Mouse (Mus musculus): ENCODE data around the gene Rps19bp1.

Gene Rps19bp1

DNA sequence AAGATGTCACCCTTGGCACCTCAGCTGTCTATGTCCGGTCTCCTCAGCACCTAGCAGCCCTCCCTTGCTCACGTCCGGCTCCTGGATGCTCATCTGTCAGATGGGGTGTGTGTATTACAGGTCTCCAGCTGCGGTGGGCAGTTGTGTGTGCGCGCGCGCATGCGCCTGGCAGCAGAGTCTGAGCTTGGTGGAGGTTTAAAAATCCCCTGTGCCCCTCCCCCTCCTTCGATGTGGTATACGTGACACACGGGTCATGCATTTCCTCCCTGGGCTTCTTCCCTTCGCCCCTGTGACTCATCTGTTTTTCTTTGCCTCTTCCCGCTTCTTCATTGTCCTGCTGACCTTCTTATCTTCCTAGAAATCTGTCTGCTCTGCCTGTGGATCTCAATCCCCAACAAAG, 44.9 kb downstream of the Rps19bp1 start:
- DNase-seq = peak in 1 of 2 experiments; percentile 27

DNA sequence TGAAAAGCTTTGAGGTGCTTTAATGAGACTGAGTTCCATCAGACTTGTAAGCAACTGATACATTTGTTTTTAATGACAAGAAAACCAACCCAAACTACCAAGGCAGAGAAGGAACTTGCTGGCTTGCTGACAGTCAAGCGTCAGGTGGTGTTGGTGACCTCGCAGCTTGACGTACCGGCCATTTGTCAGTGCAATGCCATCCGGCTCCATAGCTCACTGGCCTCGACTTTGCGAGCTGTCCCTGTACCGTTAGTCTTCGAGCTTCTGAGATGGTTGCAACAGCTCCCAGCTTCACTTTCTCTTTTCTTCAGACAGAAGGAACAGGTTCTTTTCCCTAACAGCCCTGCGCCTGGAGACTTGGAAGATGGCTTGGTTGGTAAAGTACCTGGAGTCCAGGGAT, 46.6 kb downstream of the Rps19bp1 start:
- DNase-seq = no peak

DNA sequence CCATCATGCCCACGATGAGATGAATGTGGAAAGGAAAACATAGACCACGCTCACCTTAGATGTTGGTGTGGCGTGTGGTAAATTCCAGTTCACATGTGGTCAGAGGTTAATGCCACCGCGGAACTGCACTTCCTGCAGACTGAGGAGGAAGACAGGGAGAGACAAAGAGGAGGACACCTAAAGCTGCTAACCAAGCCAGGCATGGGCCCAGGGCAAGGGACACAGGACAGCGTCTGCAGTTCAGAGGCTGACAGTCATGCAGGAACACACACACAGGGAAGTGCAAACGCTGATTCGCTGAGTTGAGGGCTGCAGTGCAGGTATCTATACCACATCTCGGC, 47.7 kb downstream of the Rps19bp1 start:
- no peak for DNase-seq

DNA sequence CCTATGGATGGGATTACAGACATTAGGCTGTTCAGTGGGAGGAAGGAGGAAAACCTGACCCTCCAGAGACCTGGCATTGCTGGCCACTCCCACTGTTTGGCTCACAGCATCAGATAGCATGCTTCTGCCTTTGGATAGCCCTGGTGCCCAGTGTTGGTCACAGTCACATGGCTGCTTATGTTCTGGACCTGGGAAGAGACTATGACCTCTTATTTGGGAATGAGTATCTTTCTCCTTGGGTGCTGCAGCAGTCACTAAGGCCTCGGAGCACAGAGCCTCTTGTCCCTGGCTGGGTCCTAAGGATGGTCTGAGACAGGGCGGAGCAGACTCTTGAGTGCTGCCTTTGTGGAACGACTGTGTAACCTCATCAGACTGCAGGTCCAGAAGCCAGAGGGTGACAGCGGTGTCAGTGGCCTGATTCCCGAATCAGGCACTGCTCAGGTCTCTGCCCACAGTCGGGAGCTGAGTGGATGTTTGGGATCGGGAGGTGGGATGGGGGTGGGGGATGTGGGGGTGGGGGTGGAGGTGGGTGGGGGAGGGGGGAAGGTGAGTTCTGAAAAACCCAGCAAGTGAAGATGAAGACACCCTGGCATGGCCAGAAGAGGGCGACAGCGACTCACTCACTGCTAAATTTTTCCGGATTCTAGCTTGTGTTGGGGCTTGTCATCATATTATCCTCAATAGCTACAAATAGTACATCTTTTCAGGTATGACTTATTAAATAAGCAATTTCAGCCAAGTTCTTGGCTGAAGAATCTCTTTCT, 48.2 kb downstream of the Rps19bp1 start:
- DNase-seq = peak; percentile 58

DNA sequence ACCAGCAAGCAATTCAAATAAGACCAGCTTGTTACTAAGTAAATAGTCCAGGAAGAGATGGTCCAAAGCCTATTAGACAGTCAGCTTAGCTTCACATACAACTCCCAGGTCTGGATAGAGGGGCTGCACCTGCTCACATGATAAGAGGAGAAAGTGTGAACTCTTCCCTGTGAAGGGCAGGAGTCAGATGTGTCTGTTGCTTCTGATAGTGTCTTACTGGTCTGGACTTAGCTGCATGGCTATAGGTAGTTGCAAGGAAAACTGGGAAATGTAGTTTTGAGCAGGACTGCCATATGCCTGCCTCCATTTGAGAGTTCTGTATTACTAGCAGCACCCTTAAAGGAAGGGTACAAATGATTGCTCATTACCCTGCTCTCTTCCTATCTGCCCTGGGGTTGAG, 50.4 kb downstream of the Rps19bp1 start:
- DNase-seq = no peak
